Mouse (Mus musculus) spleen, adult 18-20 months (tissue): ENCODE measurements at regions not wholly inside any gene's neighbourhood (a gene's known extent, or its start where the extent isn't known, plus 50 kb on each side); places are given as distances from the start of the nearest gene placed in this dataset.

Experiments
- DNase-seq, 2 experiments: peaks; one replicate each; pipeline ENCODE4 v3.0.0; 2022; ENCODE audit warnings: mixed read lengths in 2 of 2

- no peak for DNase-seq
Measured at GRCm38 (mm10) chr7:135823884-135824750, 108.0 kb upstream of the Mki67 start.

- DNase-seq: no peak
Measured at GRCm38 (mm10) chr7:135829246-135829645, 113.1 kb upstream of the Mki67 start.

- no peak for DNase-seq
Measured at GRCm38 (mm10) chr7:135833425-135833824, 117.3 kb upstream of the Mki67 start.

- peak in 1 of 2 experiments; percentile 7 for DNase-seq
Measured at GRCm38 (mm10) chr7:135836808-135837733, 120.9 kb upstream of the Mki67 start.

GRCm38 (mm10) chr7:135844018-135844417 lies 127.9 kb upstream of the Mki67 start:
- no peak for DNase-seq

GRCm38 (mm10) chr7:135847304-135847703 lies 131.1 kb upstream of the Mki67 start:
- no peak for DNase-seq

GRCm38 (mm10) chr7:135848170-135848569 lies 132.0 kb upstream of the Mki67 start:
- DNase-seq: no peak

- DNase-seq: no peak
Measured at GRCm38 (mm10) chr7:135848833-135849232, 132.7 kb upstream of the Mki67 start.

- no peak for DNase-seq
Measured at GRCm38 (mm10) chr7:135853127-135853813, 137.1 kb upstream of the Mki67 start.

- DNase-seq: no peak
Measured at GRCm38 (mm10) chr7:135853814-135854324, 137.7 kb upstream of the Mki67 start.

GRCm38 (mm10) chr7:135860288-135860687 lies 144.1 kb upstream of the Mki67 start:
- no peak for DNase-seq

GRCm38 (mm10) chr7:135860741-135861408 lies 144.7 kb upstream of the Mki67 start:
- no peak for DNase-seq

- no peak for DNase-seq
Measured at GRCm38 (mm10) chr7:135861409-135861805, 145.2 kb upstream of the Mki67 start.

- DNase-seq: no peak
Measured at GRCm38 (mm10) chr7:135863581-135864426, 147.6 kb upstream of the Mki67 start.

GRCm38 (mm10) chr7:135870981-135871380 lies 154.8 kb upstream of the Mki67 start:
- no peak for DNase-seq

GRCm38 (mm10) chr7:135877091-135877874 lies 161.1 kb upstream of the Mki67 start:
- DNase-seq: no peak

GRCm38 (mm10) chr7:135878750-135879149 lies 162.6 kb upstream of the Mki67 start:
- no peak for DNase-seq

- no peak for DNase-seq
Measured at GRCm38 (mm10) chr7:135880446-135880845, 164.3 kb upstream of the Mki67 start.

GRCm38 (mm10) chr7:135882306-135882705 lies 166.1 kb upstream of the Mki67 start:
- no peak for DNase-seq

GRCm38 (mm10) chr7:135888598-135888997 lies 172.4 kb upstream of the Mki67 start:
- DNase-seq: no peak
